Mouse (Mus musculus): ENCODE data around the gene Pou2f1.

The Pou2f1 gene

DNA sequence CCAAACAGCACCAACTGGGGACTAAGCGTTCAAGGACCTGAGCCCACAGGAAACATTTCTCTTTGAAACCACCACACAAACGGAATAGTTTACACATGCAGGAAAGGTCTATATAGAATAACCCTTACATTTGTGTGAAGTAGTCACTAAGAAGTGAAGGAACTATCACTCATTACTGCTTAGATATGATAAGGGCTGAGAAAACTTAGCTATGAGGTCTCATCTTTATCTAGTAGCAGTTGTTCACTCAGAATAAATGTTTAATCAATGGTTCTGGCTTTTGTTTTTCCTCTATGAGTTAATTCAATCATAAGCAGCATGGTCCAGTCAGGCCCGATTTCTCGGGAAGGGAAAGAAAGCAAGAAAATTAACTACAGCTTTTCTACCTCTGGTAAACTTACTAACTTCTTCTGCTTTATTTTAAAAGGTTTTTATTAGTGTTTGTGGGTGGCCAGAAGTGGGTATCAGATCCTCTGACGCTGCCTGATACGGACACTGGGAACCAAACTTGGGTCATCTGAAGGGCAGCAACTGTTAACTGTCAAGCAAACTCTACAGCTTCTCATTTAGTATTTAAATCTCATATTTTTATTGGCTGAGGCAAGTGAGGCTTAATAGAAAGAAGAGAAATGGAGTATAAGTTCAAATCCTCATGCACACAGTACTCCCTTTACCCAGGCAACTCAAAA, 40.7 kb downstream of the Pou2f1 start:
- no peak for DNase-seq (ENCODE audit: low read depth, low spot score)

DNA sequence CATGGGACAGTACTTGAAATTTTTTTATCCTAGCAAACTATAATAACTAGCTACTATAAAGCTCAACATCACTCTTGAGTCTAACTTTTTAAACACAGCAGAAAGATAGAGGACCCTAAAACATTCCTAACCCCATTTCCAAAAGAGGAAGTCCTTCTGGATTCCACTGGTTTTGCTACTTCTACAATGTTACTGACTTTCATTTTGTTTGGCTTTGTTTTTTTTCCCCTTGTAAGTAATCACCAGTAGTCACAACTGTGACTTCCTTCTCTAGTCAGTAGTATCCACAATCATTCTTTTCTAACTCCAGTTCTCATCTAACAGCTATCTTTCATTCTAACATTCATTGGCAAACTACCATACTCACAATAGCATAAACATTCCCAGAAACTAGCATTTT, 44.3 kb downstream of the Pou2f1 start:
- no peak for DNase-seq (ENCODE audit: low read depth, low spot score)

GRCm38 (mm10) chr1:165948214-165948813, 54.2 kb downstream of the Pou2f1 start:
- peak; percentile 28 for DNase-seq (ENCODE audit: low read depth, low spot score)

GRCm38 (mm10) chr1:165943270-165943669, 59.2 kb downstream of the Pou2f1 start:
- no peak for DNase-seq (ENCODE audit: low read depth, low spot score)

- DNase-seq (ENCODE audit: low read depth, low spot score), result no peak
Observed at GRCm38 (mm10) chr1:165935466-165935818, 67.0 kb downstream of the Pou2f1 start.

GRCm38 (mm10) chr1:165934648-165935465, 67.6 kb downstream of the Pou2f1 start:
- DNase-seq (ENCODE audit: low read depth, low spot score), result no peak

DNA sequence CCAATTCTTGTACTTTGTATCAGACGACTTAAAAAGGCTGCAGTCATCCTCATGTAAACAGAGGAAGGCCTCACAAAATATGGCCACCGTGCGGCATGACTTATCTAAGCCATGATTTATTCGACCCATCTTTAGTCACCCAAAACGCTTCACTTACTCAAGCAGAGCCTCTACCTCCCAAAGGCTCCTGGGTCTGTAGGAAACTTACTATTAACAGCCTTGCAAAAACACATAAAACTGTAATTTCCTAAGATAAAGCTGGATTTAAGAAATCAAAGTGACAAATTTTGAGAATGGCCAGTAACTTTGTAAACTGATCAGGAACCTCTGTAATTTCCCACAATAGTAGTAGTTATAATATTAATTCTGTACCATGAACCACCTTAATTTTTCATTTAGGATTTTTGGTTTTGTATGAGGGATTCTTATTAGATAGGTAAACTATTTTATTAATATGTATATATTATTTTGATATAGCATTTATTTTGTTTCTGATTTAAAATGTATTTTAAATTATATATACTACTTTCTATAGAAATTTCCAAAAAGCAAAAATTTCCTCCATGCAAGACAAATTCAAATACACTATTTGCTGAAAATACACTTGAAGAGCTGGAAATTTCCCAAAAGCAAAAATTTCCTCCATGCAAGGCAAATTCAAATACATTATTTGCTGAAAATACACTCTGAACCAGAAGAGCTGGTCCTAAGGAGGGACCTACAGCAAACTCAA, 68.4 kb downstream of the Pou2f1 start:
- DNase-seq (ENCODE audit: low read depth, low spot score), result no peak

GRCm38 (mm10) chr1:165932842-165933241, 69.6 kb downstream of the Pou2f1 start:
- no peak for DNase-seq (ENCODE audit: low read depth, low spot score)

DNA sequence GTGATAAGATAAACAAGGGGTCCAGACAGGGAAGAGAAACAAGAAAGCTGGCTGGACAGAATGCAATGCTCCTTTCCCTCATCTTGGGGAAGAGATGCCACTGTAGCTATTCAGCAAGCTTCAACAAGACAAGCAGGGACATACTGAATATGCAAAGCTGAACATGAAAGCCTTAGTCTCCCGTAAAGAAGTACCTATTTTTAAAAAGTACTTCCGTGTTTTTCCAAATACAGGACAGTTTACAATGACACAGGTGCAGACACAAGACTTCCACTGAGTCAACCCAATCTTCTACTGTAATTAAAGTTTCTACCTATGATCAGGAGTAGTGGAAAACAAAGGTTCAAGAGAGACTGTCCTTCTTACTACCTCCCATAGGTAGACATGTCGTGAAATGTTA, 72.0 kb downstream of the Pou2f1 start:
- DNase-seq (ENCODE audit: low read depth, low spot score), result no peak

GRCm38 (mm10) chr1:165927507-165928279, 74.8 kb downstream of the Pou2f1 start:
- DNase-seq (ENCODE audit: low read depth, low spot score), result no peak

DNA sequence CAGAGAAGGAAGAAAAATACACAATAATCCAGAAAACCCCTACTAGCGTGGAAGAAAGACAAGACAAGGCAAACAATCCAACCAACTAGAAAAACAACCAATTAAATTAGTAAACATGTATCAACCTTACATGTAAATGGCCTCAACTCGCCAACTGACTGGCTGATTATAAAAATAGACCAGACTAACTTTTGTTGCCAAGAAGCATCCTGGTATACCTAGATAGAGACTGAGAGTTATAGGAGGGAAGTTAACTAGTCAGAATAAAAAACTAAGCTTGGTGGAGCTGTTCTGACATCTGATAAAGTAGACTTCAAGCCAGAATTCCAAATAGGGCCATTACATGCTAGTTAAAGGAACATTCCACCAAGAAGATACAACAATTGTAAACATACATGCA, 77.3 kb downstream of the Pou2f1 start:
- DNase-seq (ENCODE audit: low read depth, low spot score), result no peak

- no peak for DNase-seq (ENCODE audit: low read depth, low spot score)
Observed at GRCm38 (mm10) chr1:165922488-165922887, 80.0 kb downstream of the Pou2f1 start.

DNA sequence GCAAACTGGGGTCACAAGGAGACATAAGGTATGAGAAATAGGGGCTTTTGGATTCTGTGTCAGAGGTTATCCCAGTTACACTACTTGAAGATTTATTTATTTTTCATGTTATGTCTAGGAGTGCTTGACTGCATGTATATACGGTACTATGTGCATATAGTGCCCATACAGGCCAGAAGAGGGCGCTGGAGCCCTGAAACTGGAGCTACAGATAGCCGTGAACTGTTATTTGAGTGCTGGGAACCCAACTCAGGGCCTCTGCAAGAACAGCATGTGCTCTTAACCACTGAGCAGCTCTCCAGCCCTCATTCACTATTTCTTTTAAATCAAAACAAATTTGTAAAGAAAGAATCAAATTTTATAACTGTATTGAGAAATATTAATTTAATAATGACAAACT, 81.5 kb downstream of the Pou2f1 start:
- DNase-seq (ENCODE audit: low read depth, low spot score), result no peak

- DNase-seq (ENCODE audit: low read depth, low spot score), result no peak
Observed at GRCm38 (mm10) chr1:165914416-165914801, 88.1 kb downstream of the Pou2f1 start.

DNA sequence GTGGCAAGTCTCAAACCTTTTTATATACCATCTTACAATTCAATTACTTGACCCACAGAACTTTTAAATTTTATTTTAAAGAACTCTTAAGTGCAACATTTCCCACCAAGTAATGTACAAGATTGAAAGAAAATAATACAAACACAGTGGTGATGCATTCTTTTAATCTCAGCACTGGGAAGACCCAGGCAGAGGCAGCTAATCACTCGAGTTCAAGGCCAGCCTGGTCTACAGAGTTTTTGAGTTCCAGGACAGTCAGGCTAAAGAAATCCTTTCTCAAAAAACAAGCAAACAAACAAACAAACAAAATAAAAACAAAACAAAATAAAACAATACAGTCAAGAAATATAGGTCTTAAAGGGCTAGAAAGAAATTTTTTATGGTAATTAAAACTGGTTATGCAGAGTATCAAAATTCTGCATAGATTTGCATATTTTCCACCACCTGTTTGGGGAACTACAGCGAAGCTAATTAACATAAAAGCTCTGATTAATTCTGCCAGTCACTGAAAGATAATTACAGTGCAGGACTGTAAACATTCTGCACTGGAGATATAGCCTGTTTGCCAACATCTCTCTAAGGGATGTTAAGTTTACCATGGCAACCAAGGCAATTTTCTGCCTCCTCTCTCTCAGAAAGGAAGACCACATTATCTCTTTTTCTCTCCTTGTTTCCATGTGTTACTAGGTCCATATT, 88.6 kb downstream of the Pou2f1 start:
- no peak for DNase-seq (ENCODE audit: low read depth, low spot score)

GRCm38 (mm10) chr1:165909471-165909870, 93.0 kb downstream of the Pou2f1 start:
- DNase-seq (ENCODE audit: low read depth, low spot score), result no peak

DNA sequence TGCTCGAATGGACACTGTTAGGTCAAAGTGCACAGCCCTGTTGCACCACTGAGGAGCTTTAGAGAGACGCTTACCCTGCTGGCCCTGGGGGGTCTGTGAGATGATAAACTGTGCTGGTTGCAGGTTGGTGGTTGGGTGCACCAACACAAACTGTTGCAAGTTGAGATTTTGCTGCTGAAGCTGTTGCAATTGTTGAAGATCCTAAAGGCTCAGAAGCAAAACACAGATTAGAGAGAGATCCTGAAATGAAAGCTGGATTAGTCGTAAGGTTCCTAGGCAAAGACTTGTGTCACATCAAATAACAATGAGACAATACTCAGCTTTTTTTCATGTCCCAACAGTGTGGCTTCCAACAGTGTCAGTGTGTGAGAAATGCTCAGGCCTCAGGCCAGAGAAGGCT, 93.7 kb downstream of the Pou2f1 start:
- no peak for DNase-seq (ENCODE audit: low read depth, low spot score)

- no peak for DNase-seq (ENCODE audit: low read depth, low spot score)
Observed at GRCm38 (mm10) chr1:165908153-165908552, 94.3 kb downstream of the Pou2f1 start.

DNA sequence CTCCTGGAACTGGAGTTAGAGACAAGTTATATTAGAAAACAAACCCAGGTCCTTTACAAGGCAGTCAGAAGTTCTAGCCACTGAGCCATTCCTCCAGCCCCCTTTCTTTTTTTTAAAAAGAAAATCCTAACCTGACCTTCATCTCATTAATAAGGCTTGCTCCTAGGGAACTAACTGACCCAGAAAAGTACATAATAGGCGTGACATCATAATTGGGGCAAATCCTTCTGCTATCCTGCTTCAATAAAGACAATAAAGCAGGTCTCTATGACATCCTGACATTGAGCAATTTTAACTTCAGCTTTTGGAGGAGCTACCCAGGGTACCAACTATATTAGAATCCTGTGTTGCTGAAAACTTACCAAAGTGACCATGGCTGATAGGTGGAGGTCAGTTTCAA, 98.9 kb downstream of the Pou2f1 start:
- no peak for DNase-seq (ENCODE audit: low read depth, low spot score)

- DNase-seq (ENCODE audit: low read depth, low spot score), result no peak
Observed at GRCm38 (mm10) chr1:165891686-165892085, 110.8 kb downstream of the Pou2f1 start.

Data from forelimb bud, embryonic 11.5 days (tissue).